Mouse (Mus musculus) liver, embryonic 14.5 days (tissue): Measurements from ENCODE around the gene Arhgef33. TPM values are rescaled to one million over a fixed set of nuclear protein-coding genes. Genes with fewer than 3 reads are reported as not detected.

Source experiments
- ATAC-seq: fragments of 200-750 bp; cut with Nextera tagmentation; 2 replicates; pipeline ENCODE4 v1.8.0; 2017; ENCODE audit warnings: moderate number of reproducible peaks, mild to moderate bottlenecking, moderate library complexity; ENCODE audit not compliant: insufficient read depth
- DNase-seq, 3 experiments: peaks; one replicate each; pipeline ENCODE4 v3.0.0-alpha.2; 2012 to 2013; ENCODE audit warnings: low read depth in 3 of 3, low spot score in 3 of 3
- H3K27ac ChIP-seq: fragments of 300-500 bp; sonication (generic); 2 replicates; pipeline ENCODE4 v1.5.1; 2014; ENCODE audit warnings: moderate library complexity, mild to moderate bottlenecking, control low read depth, inconsistent platforms
- H3K27me3 ChIP-seq: fragments of 300-500 bp; sonication (generic); 2 replicates; pipeline ENCODE4 v1.6.1; 2014; ENCODE audit warnings: mild to moderate bottlenecking, low read length, moderate library complexity; ENCODE audit not compliant: control insufficient read depth, insufficient read depth
- H3K36me3 ChIP-seq: fragments of 300-500 bp; sonication (generic); replicated peaks from 2 replicates; pipeline ENCODE4 v1.6.1; 2014; ENCODE audit warnings: low read depth; ENCODE audit not compliant: control insufficient read depth, insufficient read depth
- H3K4me1 ChIP-seq, 2 experiments: fragments of 200-500 bp in 1 of 2; fragments of 300-500 bp in 1 of 2; sonication (generic) in 1 of 2; replicated peaks; 2 replicates each; pipeline ENCODE4 v1.6.1; 2012 to 2014; ENCODE audit warnings: antibody characterized with exemption in 1 of 2, inconsistent platforms in 1 of 2, low read length in 1 of 2; ENCODE audit not compliant: control insufficient read depth in 2 of 2, insufficient read depth in 2 of 2
- H3K4me2 ChIP-seq: fragments of 300-500 bp; sonication (generic); 2 replicates; pipeline ENCODE4 v1.6.1; 2014; ENCODE audit warnings: low read depth, mild to moderate bottlenecking, control low read depth, moderate library complexity
- H3K4me3 ChIP-seq, 2 experiments: fragments of 200-500 bp in 1 of 2; fragments of 300-500 bp in 1 of 2; sonication (generic) in 1 of 2; 2 replicates each; pipeline ENCODE4 v1.5.1; 2012 to 2014; ENCODE audit warnings: low read depth in 2 of 2, low read length in 2 of 2, mild to moderate bottlenecking in 2 of 2, control low read depth in 1 of 2, inconsistent platforms in 1 of 2, moderate library complexity in 1 of 2; ENCODE audit not compliant: insufficient read depth in 1 of 2
- H3K9ac ChIP-seq: fragments of 300-500 bp; sonication (generic); replicated peaks from 2 replicates; pipeline ENCODE4 v1.6.1; 2014; ENCODE audit warnings: mild to moderate bottlenecking, control low read depth, moderate library complexity
- H3K9me3 ChIP-seq: fragments of 300-500 bp; sonication (generic); 2 replicates; pipeline ENCODE4 v1.6.1; 2016; ENCODE audit warnings: low read length, mixed read lengths; ENCODE audit not compliant: control insufficient read depth
- CTCF ChIP-seq: IDR thresholded peaks from 2 replicates; pipeline ENCODE4 v1.5.1; 2016; ENCODE audit warnings: antibody characterized with exemption, low read depth, control low read depth
- EP300 ChIP-seq: IDR thresholded peaks from 2 replicates; pipeline ENCODE4 v1.6.1; 2016; ENCODE audit warnings: antibody characterized with exemption, low read depth
- WGBS: fragments of 180-500 bp; shearing (Covaris S2); extraction: QIAGEN DNeasy Blood & Tissue Kit; methylation state at CpG from one replicate; pipeline ENCODE4 v1.1.7; 2014; ENCODE audit not compliant: insufficient replicate concordance; 5-methylcytosine and 5-hydroxymethylcytosine counted together
- polyA plus RNA-seq, 2 experiments: library from polyadenylated mRNA; depleted of rRNA in 1 of 2; stranded (reverse) in 1 of 2; unstranded in 1 of 2; fragments of >200 nt; fragmentation: Nextera tagmentation in 1 of 2; extraction: Ambion mirVana in 1 of 2; gene quantifications; 2 replicates each; pipeline versions ENCODE4 v1.2.1 to v1.2.3; 2012 to 2014

Gene Arhgef33
- polyA plus RNA-seq, 2 experiments = 0.03 to 0.36 TPM

DNA sequence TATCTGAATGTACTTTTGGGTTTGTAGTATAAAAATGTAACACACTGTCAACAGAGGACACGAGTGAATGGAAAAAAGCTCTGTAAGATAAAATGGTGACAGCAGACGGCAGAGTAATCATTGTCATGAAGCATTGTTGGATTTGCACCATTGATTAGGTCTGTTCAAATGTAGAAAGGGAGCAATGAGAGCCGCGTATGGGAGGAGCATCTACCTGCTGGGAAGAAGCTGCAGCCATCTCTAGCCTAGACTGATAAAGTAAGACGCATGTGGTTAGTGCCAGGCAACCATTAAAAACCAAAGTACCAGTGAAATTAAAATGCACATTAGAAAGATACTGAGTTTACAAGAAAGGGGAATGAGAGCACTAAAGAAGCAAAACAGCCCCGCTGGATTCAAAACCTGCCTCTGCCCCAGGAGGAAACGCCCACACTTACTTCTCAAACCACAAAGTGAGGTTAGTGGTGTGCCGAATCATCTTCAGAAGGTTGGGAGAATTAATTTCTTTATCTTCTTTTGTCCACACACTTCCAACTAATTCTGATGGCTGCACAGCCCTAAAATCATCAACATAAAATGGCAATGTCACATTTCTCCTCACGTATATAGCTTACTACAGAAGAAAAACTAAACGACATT, 111.5 kb downstream of the Arhgef33 start:
- DNase-seq (no peak), ATAC-seq (no peak)
- no peak overlapping the region for H3K27ac ChIP-seq
- H3K9me3 ChIP-seq = no peaks in the 10 kb centered on the region
- TF ChIP-seq EP300 = no peak
- TF ChIP-seq CTCF = no peak
- no peak overlapping the region for H3K4me3 ChIP-seq
- no peak overlapping the region for H3K9ac ChIP-seq
- H3K36me3 ChIP-seq = peaks cover 12% of the 10 kb centered on the region
- no peaks in the 10 kb centered on the region for H3K4me1 ChIP-seq
- WGBS = 55% methylated on average over 10 of the region's 10 CpGs
- no peak overlapping the region for H3K4me2 ChIP-seq
- H3K27me3 ChIP-seq = no peaks in the 10 kb centered on the region

DNA sequence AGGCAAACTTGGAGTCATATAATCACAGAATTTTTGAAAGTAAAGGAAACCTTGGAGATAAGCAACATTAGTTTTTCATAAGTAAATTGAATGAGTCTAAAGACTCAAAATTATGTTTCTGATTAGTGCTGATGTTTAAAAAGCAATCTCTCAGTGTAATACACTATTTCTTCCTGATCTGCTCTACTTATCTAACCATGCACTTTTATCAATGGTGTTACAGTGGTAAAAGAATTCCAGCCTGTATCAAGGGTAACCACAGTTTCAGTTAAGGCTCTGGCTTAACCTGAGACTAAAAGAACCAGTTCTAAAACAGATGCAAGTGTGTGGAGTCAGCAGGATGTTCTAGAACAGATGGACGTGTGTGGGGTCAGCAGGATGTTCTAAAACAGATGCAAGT, 113.8 kb downstream of the Arhgef33 start:
- DNase-seq (no peak), ATAC-seq (no peak)
- TF ChIP-seq CTCF = no peak
- no peak for TF ChIP-seq EP300
- Histone ChIP-seq H3K4me1 (no peaks in the 10 kb centered on the region), H3K4me3 (no peak overlapping the region), H3K9ac (no peak overlapping the region), H3K4me2 (no peak overlapping the region), H3K9me3 (no peaks in the 10 kb centered on the region), H3K27ac (no peak overlapping the region), H3K36me3 (peaks cover 9% of the 10 kb centered on the region), H3K27me3 (no peaks in the 10 kb centered on the region)
- WGBS = 77% methylated on average over 1 of the region's 1 CpGs

GRCm38 (mm10) chr17:80426171-80426570, 119.0 kb downstream of the Arhgef33 start:
- H3K9ac ChIP-seq = no peak overlapping the region
- no peaks in the 10 kb centered on the region for H3K4me1 ChIP-seq
- no peaks in the 10 kb centered on the region for H3K27me3 ChIP-seq
- H3K4me2 ChIP-seq = no peak overlapping the region
- no peak overlapping the region for H3K4me3 ChIP-seq
- peaks cover 7% of the 10 kb centered on the region for H3K36me3 ChIP-seq
- no peak for DNase-seq
- WGBS = 78% methylated on average over 7 of the region's 7 CpGs
- no peak for ATAC-seq
- H3K9me3 ChIP-seq = no peaks in the 10 kb centered on the region
- TF ChIP-seq EP300 (no peak), CTCF (no peak)
- no peak overlapping the region for H3K27ac ChIP-seq

GRCm38 (mm10) chr17:80426901-80427300, 119.7 kb downstream of the Arhgef33 start:
- DNase-seq (no peak), ATAC-seq (no peak)
- no peak for TF ChIP-seq CTCF
- no peak for TF ChIP-seq EP300
- Histone ChIP-seq H3K9me3 (no peaks in the 10 kb centered on the region), H3K4me2 (no peak overlapping the region), H3K36me3 (peaks cover 7% of the 10 kb centered on the region), H3K4me3 (no peak overlapping the region), H3K9ac (no peak overlapping the region), H3K27me3 (no peaks in the 10 kb centered on the region), H3K4me1 (no peaks in the 10 kb centered on the region), H3K27ac (no peak overlapping the region)
- WGBS = 76% methylated on average over 5 of the region's 5 CpGs

- DNase-seq (no peak), ATAC-seq (no peak)
- H3K4me2 ChIP-seq = no peak overlapping the region
- no peaks in the 10 kb centered on the region for H3K4me1 ChIP-seq
- no peaks in the 10 kb centered on the region for H3K36me3 ChIP-seq
- 71% methylated on average over 2 of the region's 2 CpGs for WGBS
- no peak overlapping the region for H3K27ac ChIP-seq
- no peak overlapping the region for H3K4me3 ChIP-seq
- H3K27me3 ChIP-seq = no peaks in the 10 kb centered on the region
- no peak overlapping the region for H3K9ac ChIP-seq
- H3K9me3 ChIP-seq = no peaks in the 10 kb centered on the region
- TF ChIP-seq CTCF (no peak), EP300 (no peak)
These were observed 120.8 kb downstream of the Arhgef33 start for GRCm38 (mm10) chr17:80427966-80428365.
